Mouse (Mus musculus): Measurements from ENCODE around the gene Nek9. TPM values are rescaled to one million over a fixed set of nuclear protein-coding genes. Genes with fewer than 3 reads are reported as not detected.

The Nek9 gene
- total RNA-seq, 2 experiments from 2014 or later: 76.7 to 77.0 TPM

DNA sequence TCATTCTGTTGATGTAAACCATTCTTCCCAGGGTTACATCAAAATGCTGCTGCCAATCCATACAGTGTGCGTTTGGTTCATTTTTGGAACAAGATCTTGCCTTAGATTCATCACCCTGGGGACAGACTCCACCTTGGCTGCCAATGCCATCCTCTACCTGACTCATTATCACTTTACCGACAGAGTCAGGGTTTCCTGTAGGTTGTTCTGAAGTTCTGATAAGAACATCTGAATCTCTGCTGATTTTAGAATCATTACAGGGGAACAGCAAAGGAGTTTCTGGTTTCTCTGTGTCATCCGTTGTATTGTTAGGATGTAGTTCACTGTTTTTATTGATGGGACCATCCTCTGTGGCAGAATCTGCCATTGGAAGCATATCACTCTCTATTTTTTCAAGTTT lies 72.9 kb downstream of the Nek9 start:
- DNase-seq (ENCODE audit: low spot score in 2 of 2): no peak

DNA sequence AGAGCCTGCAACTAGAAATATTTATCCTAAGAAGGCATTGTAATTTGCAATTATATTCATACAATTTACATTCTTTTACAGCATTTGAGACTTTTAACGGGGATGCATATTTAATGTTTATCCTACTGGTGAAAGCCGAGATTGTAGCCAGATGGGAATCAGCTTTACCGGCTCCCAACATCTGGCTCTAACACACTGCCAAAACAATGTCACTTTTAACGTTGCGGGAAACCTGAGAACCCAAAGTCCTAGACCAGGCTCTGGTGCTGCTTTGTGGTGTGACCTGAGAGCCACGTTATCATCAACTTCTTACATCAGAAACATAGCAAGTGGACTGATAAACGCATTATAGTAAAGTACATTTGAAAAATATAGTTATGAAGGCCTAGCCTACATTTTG lies 74.2 kb downstream of the Nek9 start:
- DNase-seq (ENCODE audit: low spot score in 2 of 2): no peak

DNA sequence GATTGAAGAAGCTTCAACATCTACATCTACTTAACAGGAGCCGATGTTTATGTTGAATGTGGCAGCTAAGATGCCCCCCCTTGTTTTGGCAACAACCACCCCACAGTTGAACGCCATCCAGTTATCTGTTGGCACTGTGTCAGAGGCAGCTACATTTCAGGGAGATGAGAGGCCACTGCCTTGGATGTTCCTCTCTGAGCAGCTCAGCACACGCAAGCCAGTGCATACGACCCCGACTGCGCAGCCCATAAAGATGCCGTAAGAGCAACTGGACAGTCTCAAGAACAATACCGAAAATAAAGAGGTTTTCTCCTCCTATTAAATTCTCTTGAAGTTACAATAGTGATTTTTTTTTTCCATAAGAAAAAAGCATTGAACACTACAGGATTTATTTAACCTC lies 74.6 kb downstream of the Nek9 start:
- DNase-seq (ENCODE audit: low spot score in 2 of 2): no peak

DNA sequence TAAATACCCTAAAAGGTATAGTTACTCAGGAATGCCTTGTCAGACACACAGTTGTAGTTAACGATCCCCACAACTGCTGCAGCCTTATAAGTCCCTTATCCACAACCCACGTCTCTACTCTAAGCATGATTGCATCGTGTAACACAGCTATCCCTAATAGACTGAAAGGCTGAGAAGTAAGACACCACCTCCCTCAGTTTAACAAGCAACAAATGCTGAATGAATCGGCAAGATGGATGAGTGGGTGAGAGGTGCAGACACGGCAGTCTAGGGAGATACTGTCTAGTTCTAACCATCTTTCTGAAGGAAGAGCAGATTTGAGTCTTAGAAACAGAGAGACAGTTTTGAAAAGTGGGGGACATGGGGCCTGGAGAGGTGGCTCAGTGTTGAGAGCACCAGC lies 76.0 kb downstream of the Nek9 start:
- no peak for DNase-seq (ENCODE audit: low spot score in 2 of 2)

DNA sequence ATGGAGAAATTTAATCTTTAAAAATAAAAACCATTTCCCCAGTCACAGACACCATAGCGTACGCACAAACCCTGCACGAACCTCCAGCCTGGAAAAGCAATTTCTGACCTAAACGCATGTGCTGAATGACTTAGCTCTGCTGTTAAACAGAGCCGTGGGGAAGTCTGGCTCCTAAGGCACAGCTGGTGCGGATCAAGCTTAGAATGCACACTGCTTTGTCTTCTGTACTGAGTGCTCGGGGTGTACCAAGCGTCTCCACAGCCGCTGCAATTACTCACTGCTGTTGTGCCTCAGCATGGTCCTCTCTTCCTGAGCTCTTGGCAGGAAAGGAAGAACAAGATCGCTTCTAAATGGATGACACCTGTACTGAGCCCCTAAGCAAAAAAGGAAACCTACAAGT lies 76.7 kb downstream of the Nek9 start:
- DNase-seq (ENCODE audit: low spot score in 2 of 2): no peak

DNA sequence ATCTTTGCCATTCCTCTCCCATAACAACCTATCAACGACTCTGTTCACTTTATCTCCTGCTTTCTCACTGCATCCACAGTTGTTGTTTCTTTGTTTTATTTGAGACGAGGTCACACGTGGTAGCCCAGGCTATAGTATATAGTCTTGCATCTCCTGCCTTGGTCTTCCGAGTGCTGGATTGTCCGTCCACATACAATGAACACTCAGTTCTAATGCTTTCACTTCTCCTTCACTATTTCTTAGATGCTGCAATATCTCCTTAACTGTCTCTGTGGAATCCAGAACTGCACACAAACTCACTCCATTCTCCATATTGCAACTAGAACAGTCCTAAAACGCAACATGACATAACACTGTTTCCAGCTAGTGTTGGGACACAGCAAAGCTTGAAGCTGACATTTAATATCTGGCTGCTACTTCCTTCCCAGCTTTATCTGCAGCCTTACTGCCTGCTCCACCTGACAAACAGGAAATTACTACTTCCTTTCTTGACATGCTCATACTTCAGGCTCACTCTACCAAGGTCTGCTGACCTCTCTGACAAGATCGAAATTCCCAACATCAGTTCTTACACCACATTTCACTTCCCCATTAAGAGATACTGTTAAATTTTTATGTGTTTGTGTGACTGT lies 82.0 kb downstream of the Nek9 start:
- DNase-seq (ENCODE audit: low spot score in 2 of 2): no peak

DNA sequence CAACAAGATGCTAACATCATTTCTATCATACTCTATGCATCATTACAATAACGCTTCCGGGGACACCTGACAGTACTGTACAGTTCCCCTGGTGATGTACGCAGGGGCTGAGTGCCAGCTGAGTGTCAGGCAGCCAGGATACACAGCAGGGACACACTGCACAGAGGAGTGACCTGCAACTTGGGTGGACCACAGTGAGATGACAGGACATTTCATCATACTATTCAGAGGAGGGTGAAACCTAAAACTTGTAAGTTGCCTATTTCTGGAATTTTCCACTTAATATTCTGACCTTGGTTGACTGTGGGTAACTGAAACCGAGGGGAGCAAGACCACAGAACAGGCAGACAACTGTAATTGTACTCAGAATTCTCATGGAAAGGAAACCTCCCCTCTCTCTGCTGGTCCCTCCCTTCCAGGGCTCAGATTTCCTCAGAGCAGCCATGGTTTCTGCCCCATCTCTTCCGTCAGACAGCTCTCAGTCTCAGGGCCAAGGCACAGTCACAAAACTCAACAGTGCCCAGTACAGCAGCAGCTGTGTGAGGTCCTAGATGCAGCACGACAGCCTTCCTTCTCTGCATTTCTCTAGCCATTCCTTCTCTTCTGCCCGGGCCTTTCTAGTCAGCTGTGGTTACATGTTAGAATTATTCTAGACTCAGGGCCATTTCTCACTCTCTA lies 82.9 kb downstream of the Nek9 start:
- DNase-seq (ENCODE audit: low spot score in 2 of 2): no peak

DNA sequence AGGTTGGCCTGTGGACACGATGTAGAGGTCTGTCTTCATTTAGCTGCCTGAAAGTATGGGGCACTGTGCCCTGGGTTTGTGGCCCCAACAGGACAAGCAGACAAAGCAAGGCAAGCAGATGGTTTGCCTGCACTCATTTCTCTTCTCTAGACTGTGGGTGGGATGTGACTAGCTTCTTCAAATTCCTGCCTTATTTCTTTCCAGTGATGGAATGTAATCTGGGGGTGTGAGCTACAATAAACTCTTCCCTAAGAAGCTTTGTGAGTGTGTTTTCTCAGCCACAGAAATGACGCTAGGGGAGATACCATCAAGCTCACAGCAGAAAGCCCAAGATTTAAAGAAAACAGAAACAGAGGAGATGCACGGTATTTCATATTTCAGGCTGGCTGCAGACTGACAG lies 87.1 kb downstream of the Nek9 start:
- DNase-seq (ENCODE audit: low spot score in 2 of 2): no peak

Other genes with a start within 250 kb of the Nek9 start
- 1 to 10 TPM; 4.8 to 5.5 TPM for gene Prox2, start 228.6 kb downstream of the Nek9 start, total RNA-seq (2021)
- gene Dlst, start 228.5 kb downstream of the Nek9 start, total RNA-seq (2021): 100 to 1,000 TPM; 294 to 319 TPM
- 1 to 10 TPM; 3.6 to 3.9 TPM for gene Rps6kl1, start 188.1 kb downstream of the Nek9 start, total RNA-seq (2021)
- 1 to 10 TPM; 3.2 to 4.3 TPM for gene Pgf, start 161.6 kb downstream of the Nek9 start, total RNA-seq (2021)
- gene Eif2b2, start 119.9 kb downstream of the Nek9 start, total RNA-seq (2021): 10 to 100 TPM; 84.2 to 89.1 TPM
- 10 to 100 TPM; 11.9 to 12.9 TPM for gene Mlh3, start 68.8 kb downstream of the Nek9 start, total RNA-seq (2021)
- gene Acyp1, start 50.9 kb downstream of the Nek9 start, total RNA-seq (2021): 10 to 100 TPM; 29.3 to 38.6 TPM
- 1 to 10 TPM; 1.4 to 2.0 TPM for gene Zc2hc1c, start 50.8 kb downstream of the Nek9 start, total RNA-seq (2021)
- gene Tmed10, start 35.5 kb upstream of the Nek9 start, total RNA-seq (2021): 100 to 1,000 TPM; 290 to 301 TPM
- gene Fos, start 134.5 kb upstream of the Nek9 start, total RNA-seq (2021): 1 to 10 TPM; 6.5 to 8.3 TPM

All from adrenal gland, postnatal 4 days (tissue).